Mouse (Mus musculus) olfactory bulb, adult 2 months (tissue): ENCODE measurements around the gene Degs2. TPM values are rescaled to one million over a fixed set of nuclear protein-coding genes. Genes with fewer than 3 reads are reported as not detected.

ENCODE experiments used
- H3K27ac ChIP-seq: fragments of 200-500 bp; 2 replicates; pipeline ENCODE4 v1.5.1; 2012; ENCODE audit warnings: low read depth, low read length; ENCODE audit not compliant: insufficient read depth
- H3K4me1 ChIP-seq: fragments of 200-500 bp; 2 replicates; pipeline ENCODE4 v1.6.1; 2012; ENCODE audit warnings: low read length; ENCODE audit not compliant: control insufficient read depth, insufficient read depth
- H3K4me3 ChIP-seq: fragments of 200-500 bp; 2 replicates; pipeline ENCODE4 v1.5.1; 2012; ENCODE audit warnings: mild to moderate bottlenecking, low read depth, low read length, moderate library complexity; ENCODE audit not compliant: insufficient read depth
- CTCF ChIP-seq: fragments of 200-500 bp; IDR thresholded peaks from 2 replicates; pipeline ENCODE4 v1.5.1; 2012; ENCODE audit warnings: low read depth, mild to moderate bottlenecking, low read length, moderate library complexity; ENCODE audit not compliant: insufficient read depth
- POLR2A ChIP-seq: fragments of 200-500 bp; IDR thresholded peaks from 2 replicates; pipeline ENCODE4 v1.6.1; 2012; ENCODE audit warnings: mild to moderate bottlenecking, low read depth, low read length, moderate library complexity; ENCODE audit not compliant: insufficient read depth
- WGBS: fragments of 180-500 bp; shearing (Covaris S2); methylation state at CpG from one replicate; pipeline ENCODE4 v1.1.7; 2018; 5-methylcytosine and 5-hydroxymethylcytosine counted together
- polyA plus RNA-seq: library from polyadenylated mRNA; stranded (reverse); fragments of >200 nt; gene quantifications from 2 replicates; pipeline ENCODE4 v1.2.4, GENCODE M21; 2012; ENCODE audit warnings: low replicate concordance; ENCODE audit not compliant: missing spikeins, insufficient read depth, insufficient read length

The Degs2 gene
- polyA plus RNA-seq, 1 experiment = not detected

DNA sequence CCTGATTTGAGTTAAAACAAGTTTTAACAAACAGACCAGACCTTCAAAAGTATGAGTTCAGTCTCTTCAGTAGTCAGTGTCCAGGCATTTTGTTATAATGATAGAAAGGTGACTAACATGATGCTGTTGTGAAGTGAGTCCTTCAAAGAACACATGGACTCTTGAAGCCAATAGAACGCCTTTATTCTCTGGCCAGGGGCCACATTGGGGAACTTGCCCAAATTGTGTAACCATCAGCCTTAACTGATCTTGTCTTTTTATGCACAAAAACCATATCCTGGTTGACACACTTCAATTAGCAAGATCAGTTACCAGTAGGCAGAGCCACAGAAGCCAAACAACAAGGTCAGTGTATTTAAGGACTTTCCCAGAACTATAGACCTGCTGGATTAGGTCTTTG lies 72.6 kb downstream of the Degs2 start:
- WGBS = 92% methylated on average over 1 of the region's 1 CpGs
- H3K4me3 ChIP-seq = no peak overlapping the region

More for the DNA sequence above, 72.6 kb downstream of the Degs2 start:
- Histone ChIP-seq H3K4me1 (no peaks in the 10 kb centered on the region), H3K27ac (no peak overlapping the region)
- TF ChIP-seq POLR2A (no peak), CTCF (no peak)

Other genes starting within 250 kb of the Degs2 start
- gene Evl, start 147.6 kb downstream of the Degs2 start, polyA plus RNA-seq = not detected in 2 replicates
- 177 TPM in 1 of 2 replicates, not detected in the other for gene Yy1, start 90.7 kb upstream of the Degs2 start, polyA plus RNA-seq
- not detected in 2 replicates for gene Slc25a29, start 133.6 kb upstream of the Degs2 start, polyA plus RNA-seq
- gene Slc25a47, start 133.7 kb upstream of the Degs2 start, polyA plus RNA-seq = not detected in 2 replicates
- gene Wdr25, start 191.3 kb upstream of the Degs2 start, polyA plus RNA-seq = not detected in 2 replicates
- 429 TPM in 1 of 2 replicates, not detected in the other for gene Wars, start 191.9 kb upstream of the Degs2 start, polyA plus RNA-seq